Mouse (Mus musculus) natural killer cell, adult 2 months (primary cell): Measurements from ENCODE around the gene Olfr193.
"Not testable (repeated sequence)": the region's sequence is repeated elsewhere in the genome, so short reads cannot be mapped to it uniquely, and the experiment has no call there.

Experiments used
- DNase-seq, 2 experiments: peaks; one replicate each; pipeline ENCODE4 v3.0.0; 2022; ENCODE audit warnings: low spot score in 2 of 2

The Olfr193 gene

DNA sequence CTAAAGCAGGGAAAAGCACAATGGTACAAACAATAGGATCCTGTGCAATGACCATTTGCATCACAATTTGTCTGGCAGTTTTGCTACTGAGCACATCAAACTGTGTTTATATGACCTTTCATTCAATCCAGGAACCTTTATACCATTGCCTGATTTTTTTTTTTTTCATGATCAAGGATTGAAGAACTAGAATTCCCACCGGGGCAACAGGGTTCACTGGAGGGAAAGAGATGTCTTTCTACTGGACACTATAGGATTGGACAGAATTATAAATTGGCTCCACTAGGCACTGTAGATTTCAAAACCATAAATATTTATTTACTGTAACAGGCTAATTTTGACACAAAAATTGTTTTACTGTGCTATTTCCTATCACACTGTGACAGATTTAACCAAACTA lies at the start of gene Olfr193:
Gene Olfr193 (minus strand): TSS at position 101 of the 400 bp plus-strand sequence.
- no peak for DNase-seq

DNA sequence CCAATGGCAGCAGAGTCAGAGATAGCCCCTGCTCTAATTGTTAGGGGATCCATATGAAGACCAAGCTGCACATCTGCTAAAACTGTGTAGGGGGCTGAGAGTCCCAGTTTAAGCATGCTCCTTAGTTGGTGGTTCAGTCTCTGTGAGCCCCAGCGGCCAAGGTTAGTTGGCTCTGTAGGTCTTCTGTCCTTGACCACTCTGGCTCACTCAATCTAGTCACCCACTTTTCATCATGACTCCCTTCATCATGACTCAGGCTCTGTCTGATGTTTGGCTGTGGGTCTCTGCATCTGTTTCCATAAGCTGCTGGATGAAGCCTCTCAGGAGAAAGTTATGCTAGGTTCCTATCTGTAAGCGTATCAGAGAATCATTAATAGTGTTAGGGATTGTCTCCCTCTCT lies 40.3 kb upstream of the Olfr193 start:
- no peak for DNase-seq

- no peak for DNase-seq
Measured at GRCm38 (mm10) chr16:59146746-59147145, 35.1 kb upstream of the Olfr193 start, which contains the start of gene Olfr195. TSS of gene Olfr195 (plus strand) at chr16:59147046.

DNA sequence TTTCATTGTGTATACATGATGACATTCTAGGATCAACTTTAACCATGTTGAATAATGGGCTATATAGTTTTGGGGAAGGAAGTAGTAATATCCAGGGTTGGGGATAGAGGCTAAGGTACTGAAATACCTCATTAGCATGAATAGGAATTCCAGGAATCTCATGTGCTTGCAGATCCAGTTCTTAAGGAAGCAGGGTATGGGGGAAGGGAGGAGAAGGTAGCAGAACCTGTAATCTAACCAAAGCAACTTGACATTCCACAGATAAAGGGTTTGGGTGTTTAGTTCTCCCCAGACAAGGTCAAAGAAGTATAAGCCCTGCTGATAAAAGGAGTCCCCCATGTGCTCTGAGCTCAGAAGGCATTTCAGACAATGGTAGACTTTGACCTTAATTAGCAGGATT lies 29.4 kb upstream of the Olfr193 start:
- DNase-seq, result no peak

- no peak for DNase-seq
Measured at GRCm38 (mm10) chr16:59130740-59131139, 19.1 kb upstream of the Olfr193 start.

DNA sequence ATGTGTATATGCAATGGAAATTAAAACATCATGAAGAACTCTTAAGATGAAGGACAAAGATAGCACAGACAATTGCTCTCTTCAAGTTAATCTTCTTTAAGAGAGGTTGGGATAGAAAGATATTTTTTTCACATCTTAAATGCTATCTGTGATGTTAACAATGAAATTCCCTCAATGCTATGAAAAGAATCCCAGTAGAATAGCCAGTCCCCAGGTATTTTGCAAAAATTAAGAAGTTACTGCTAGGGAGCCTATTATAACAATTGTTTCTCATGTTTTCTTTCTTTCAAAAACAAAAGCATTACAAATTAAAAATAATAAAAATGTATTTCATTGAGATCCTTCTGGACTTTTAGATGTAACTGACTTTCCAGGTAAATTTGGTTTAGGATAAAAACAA lies 9.3 kb upstream of the Olfr193 start, which contains the start of gene Olfr194:
Gene Olfr194 (minus strand): TSS at position 101 of the 400 bp plus-strand sequence.
- DNase-seq, result no peak

- not testable (repeated sequence) for DNase-seq
Measured at GRCm38 (mm10) chr16:59108522-59108921, 3.2 kb downstream of the Olfr193 start.

- no peak for DNase-seq
Measured at GRCm38 (mm10) chr16:59105312-59105711, 6.4 kb downstream of the Olfr193 start.

DNA sequence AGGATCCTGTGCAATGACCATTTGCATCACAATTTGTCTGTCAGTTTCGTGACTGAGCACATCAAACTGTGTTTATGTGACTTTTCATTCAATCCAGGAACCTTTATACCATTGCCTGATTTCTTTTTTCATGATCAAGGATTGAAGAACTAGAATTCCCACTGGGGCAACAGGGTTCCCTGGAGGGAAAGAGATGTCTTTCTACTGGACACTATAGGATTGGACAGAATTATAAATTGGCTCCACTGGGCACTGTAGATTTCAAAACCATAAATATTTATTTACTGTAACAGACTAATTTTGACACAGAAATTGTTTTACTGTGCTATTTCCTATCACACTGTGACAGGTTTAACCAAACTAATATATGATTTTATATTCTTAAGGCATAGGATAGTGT lies 22.0 kb downstream of the Olfr193 start, which contains the start of gene Olfr191:
Gene Olfr191 (minus strand): TSS at position 101 of the 400 bp plus-strand sequence.
- DNase-seq, result not testable (repeated sequence)

- DNase-seq, result not testable (repeated sequence)
Measured at GRCm38 (mm10) chr16:59081113-59081512, 30.6 kb downstream of the Olfr193 start.

DNA sequence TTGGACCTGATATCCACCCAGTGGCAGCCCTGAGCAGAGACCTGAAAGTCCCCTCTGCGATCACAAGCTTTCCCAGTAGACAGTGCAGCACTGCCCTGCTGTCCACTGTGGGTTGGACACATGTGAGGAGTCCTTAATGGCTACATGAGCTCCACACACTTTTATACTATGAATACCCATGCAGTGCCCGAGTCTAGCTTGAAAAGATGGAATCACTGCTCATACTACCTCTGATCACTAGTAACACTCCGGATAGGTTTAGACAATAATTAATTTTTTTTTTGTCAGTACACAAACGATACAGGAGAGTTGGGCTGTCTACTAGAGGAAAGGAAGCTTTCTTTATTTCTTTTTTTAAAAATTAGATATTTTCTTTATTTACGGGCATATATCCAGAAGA lies 33.8 kb downstream of the Olfr193 start, which contains the start of gene Olfr190:
Gene Olfr190 (minus strand): TSS at position 101 of the 400 bp plus-strand sequence.
- no peak for DNase-seq

DNA sequence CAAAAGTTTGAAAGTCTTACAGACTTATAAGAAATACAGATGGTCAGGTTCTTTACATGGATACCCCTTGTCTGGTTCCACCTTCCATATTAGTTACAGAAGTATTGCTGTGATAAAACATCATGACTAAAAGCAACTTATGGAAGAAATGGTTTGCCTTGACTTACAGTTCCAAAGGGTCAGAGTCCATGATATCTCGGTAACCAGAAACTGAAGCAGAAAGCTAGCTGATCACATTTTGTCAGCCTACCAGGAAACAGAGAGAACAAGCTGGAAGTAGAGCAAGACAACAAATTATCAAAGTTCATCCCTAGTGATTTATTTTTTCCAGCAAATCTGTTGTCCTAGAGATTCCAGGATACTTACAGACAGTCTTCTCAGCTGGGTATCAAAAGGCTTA lies 38.2 kb downstream of the Olfr193 start:
- no peak for DNase-seq

DNA sequence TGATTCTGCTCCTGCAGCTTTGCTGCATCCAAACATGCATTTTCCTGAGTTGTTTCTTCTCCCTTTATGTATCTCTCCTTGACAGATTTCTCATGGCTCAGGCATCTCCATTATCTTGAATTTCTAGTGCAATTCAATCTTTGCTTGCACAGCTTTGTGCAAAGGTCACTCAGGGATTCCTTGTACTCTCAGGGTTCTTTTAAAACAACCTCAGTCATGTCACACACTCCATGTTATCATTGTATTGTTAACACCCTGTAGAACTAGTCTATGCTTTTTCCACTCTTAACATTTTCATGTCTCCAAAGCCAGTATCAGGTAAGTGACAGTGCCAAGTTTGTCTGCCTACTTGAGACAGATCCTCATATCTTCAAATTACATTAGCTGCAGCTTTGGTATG lies 39.9 kb downstream of the Olfr193 start:
- DNase-seq, result no peak

DNA sequence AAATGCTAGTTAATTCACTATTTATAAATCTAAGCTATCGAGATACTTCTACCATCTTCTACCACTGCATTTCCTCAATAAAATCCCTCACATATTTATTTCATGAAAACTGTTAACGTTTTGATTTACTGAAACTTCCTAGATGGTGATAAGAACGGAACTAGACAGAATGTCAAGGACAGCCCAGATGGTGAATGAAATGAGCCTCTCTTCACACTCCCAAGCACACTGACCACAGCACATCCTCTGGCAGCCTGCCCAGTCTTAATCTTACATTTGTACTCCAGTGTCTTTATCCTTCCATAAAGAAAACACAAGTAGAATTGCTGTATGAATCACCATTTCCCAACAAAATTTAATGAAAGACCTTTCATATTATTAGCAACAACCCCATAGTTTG lies 49.3 kb downstream of the Olfr193 start:
- DNase-seq, result not testable (repeated sequence)
